Mouse (Mus musculus) naive thymus-derived CD4-positive, alpha-beta T cell, adult 2 months (primary cell): ENCODE results near the gene Lrp10.

Experiments used
- DNase-seq: peaks from one replicate; pipeline ENCODE4 v3.0.0-alpha.2; 2011; ENCODE audit warnings: low read depth

The Lrp10 gene

GRCm38 (mm10) chr14:54433941-54434531, 29.9 kb upstream of the Lrp10 start:
- no peak for DNase-seq

DNA sequence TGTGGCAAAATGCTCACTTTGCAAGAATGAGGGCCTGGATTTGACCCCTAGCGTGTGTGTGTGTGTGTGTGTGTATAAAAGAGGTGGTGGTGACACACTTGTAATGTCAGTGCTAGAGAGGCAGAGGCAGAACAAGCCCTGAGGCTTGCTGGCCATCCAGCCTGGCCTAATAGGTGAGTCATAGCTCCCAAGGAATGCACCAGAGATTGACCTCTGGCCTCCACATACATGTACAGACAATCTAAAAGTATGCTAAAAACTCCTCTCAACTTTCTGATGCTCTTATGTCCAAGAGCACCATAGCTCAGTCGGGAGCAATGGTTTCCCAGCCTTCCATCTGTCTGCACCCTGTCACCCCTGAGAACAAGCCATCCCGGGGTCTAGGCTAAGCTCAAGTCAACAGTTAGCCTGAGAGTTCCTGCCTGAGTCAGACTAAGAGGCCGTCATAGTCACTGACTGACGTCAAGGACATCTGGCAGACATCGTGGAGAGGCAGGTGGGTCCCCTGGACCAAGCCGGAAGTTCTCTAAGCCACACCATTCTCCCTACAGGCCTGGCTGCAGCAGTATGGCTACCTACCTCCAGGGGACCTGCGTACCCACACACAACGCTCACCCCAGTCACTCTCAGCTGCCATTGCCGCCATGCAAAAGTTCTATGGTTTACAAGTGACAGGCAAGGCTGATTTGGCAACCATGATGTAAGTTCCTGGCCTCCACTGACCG, 28.6 kb upstream of the Lrp10 start:
- no peak for DNase-seq

GRCm38 (mm10) chr14:54439155-54439554, 24.8 kb upstream of the Lrp10 start:
- no peak for DNase-seq

DNA sequence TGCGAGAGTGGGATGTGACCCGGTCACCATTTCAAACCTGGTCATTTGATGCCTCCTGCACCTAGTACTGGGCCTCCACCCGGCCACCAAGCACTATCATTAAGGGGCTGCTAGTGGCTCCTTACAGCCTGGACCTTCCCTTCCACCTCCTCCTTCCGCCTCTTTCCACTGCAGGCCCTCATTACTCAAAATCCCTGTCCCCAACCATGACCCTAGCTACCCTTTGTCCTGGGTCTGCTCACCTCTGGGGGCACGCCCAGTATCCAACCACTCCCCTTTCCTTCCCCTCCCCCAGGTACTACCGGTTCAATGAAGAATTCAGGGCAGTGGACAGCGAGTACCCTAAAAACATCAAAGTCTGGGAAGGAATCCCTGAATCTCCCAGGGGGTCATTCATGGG, 24.3 kb upstream of the Lrp10 start:
- DNase-seq: no peak

- DNase-seq: no peak
These were observed 23.4 kb upstream of the Lrp10 start for GRCm38 (mm10) chr14:54440538-54440937.

DNA sequence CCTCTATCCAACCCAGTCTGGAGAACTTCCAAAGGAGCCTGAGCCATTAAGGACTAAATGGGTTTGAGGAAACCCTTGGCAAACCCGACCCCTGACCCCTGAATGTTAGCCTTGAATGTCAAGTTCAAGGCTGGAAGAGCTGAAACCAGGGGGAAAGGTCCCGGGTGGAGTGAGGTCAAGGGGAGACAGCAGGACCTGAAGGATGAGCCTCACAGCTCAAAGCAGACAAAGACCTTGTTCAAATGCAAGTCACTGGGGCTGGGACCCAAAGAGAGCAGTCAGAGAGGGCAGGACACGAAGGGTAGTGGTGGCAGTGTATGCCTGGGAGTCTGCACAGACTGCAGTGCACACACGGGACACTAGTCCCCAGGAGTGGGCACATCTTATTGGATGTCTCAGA, 22.6 kb upstream of the Lrp10 start:
- DNase-seq: no peak

- no peak for DNase-seq
These were observed 21.4 kb upstream of the Lrp10 start for GRCm38 (mm10) chr14:54442548-54442947.

- DNase-seq: no peak
These were observed 20.7 kb upstream of the Lrp10 start for GRCm38 (mm10) chr14:54443196-54443595.

- DNase-seq: no peak
These were observed 20.0 kb upstream of the Lrp10 start for GRCm38 (mm10) chr14:54443712-54444618.

DNA sequence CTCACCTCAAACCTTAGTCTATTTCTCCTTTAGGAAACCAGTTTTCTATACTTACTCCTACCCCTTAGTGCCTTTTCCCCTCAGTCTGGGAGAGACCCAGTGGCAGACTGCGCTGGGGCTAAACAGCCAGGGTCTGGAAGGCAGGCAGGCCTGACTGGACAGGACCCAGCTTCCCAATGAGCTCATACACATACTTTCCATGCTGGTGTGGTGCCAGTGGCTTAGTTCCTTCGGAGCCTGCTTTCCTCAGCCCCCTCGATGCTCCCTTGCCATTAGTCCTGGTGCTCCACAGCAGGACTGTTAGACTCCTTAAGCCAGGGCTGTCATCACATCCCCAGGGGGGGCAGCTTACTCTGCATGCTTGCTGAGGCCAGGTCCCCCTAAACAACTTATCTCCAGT, 18.5 kb upstream of the Lrp10 start:
- no peak for DNase-seq

DNA sequence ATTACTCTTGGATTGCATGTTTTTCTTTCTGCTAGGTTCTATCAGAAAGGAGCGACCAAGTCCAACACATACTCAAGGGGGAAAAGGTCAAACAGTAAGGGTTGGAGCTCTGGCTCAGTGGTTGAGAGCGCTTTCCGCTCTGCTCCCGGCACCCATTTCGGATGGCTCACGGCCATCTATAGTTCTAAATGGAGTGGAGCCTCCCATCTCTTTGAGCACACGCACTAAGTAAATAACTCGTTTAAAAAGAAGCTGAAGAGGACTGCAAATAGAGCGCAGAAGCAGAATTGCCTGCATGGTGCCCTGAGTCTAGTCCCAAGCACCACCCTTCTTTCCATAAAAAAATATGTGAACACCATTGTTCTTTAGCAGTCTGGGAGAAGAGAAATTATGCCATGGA, 10.4 kb upstream of the Lrp10 start:
- no peak for DNase-seq

- DNase-seq: no peak
These were observed 9.0 kb upstream of the Lrp10 start for GRCm38 (mm10) chr14:54454669-54455528.

GRCm38 (mm10) chr14:54457907-54458569, 5.9 kb upstream of the Lrp10 start:
- DNase-seq: no peak

GRCm38 (mm10) chr14:54462146-54462545, 1.8 kb upstream of the Lrp10 start:
- no peak for DNase-seq

DNA sequence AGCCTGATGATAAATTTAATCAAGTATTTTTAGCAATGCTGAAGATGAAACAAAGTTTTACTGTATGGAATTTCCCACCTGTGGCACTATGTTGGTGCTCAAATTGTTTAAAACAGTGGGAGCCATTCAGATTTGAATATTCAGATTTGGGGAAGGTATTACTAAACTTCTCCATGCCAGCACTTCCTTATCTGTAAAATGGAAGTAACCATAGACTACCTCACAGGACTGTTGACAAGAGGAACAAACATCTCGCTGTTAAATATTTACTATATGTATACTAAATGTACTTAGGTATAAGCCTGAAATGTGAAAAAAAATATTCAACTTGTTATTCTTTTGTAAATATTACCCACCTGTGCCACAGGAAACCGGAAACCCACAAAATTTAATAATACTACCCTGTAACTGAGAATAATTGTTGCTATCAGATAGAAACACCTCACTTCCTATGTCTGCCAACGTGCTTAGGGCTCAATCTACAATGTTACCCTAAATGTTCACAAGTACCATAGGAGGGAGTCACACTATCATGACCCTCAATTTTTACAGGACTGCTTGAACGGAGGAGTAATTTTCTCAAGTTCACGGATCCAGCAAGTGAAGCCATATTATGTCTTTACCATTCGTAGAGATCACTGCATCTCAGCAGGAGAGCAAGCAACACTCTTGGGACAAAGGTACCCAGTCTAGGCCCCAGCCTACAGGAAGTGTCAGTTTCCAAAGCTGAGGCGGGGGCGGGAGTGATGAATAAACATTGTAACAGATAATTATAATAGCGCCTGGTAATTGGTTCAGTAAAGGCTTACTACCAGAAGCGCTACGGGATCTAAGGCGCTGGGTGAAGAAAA, 604 bp upstream of the Lrp10 start:
- DNase-seq: no peak

GRCm38 (mm10) chr14:54464293-54465005, 512 bp downstream of the Lrp10 start:
- peak; percentile 83 for DNase-seq

GRCm38 (mm10) chr14:54471467-54471866, 7.5 kb downstream of the Lrp10 start:
- no peak for DNase-seq

DNA sequence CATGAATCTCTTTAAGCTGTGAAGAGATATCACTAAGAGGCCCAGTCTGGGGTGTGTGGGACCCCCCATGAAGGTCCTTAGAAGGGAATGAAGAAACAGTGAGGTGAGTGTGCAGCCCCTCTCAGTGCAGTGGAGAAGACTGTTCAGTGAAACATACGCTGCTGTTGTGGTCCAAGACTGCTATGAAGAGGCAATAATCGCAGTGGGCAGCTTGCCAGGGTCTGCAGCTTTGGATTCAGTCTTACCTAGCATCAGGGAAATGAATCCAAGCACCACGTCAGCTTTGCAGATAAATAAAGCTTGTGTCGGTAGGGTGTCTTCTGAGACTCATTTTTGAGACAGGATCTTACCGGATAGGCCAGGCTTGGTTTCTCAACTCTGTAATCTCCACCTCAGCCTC, 8.7 kb downstream of the Lrp10 start:
- no peak for DNase-seq

- no peak for DNase-seq
These were observed 10.8 kb downstream of the Lrp10 start for GRCm38 (mm10) chr14:54474744-54475143.
